Mouse (Mus musculus): ENCODE data around the gene Olfr9. TPM values are rescaled to one million over a fixed set of nuclear protein-coding genes. Genes with fewer than 3 reads are reported as not detected.
"Not testable (repeated sequence)": the region's sequence is repeated elsewhere in the genome, so short reads cannot be mapped to it uniquely, and the experiment has no call there.

The Olfr9 gene
- polyA plus RNA-seq, 1 experiment from 2014 or later: not detected

GRCm38 (mm10) chr10:128972841-128973240 lies 16.4 kb upstream of the Olfr9 start:
- Histone ChIP-seq H3K27ac (no peak overlapping the region), H3K9ac (no peak overlapping the region), H3K4me3 (no peak overlapping the region), H3K9me3 (no peaks in the 10 kb centered on the region), H3K4me2 (replicated peaks) (no peak overlapping the region), H3K36me3 (no peaks in the 10 kb centered on the region), H3K4me1 (no peaks in the 10 kb centered on the region), H3K27me3 (replicated peaks) (no peaks in the 10 kb centered on the region)
- 81% methylated on average over 4 of the region's 4 CpGs for WGBS
- ATAC-seq (ENCODE audit: low FRiP score, low read depth): no peak

- Histone ChIP-seq H3K27ac (no peak overlapping the region), H3K36me3 (no peaks in the 10 kb centered on the region), H3K4me2 (replicated peaks) (no peak overlapping the region), H3K9me3 (no peaks in the 10 kb centered on the region), H3K4me1 (no peaks in the 10 kb centered on the region), H3K4me3 (no peak overlapping the region), H3K27me3 (replicated peaks) (no peaks in the 10 kb centered on the region), H3K9ac (no peak overlapping the region)
- 53% methylated on average over 3 of the region's 3 CpGs for WGBS
- no peak for ATAC-seq (ENCODE audit: low FRiP score, low read depth)
These were observed 12.8 kb upstream of the Olfr9 start for GRCm38 (mm10) chr10:128976395-128976794.

DNA sequence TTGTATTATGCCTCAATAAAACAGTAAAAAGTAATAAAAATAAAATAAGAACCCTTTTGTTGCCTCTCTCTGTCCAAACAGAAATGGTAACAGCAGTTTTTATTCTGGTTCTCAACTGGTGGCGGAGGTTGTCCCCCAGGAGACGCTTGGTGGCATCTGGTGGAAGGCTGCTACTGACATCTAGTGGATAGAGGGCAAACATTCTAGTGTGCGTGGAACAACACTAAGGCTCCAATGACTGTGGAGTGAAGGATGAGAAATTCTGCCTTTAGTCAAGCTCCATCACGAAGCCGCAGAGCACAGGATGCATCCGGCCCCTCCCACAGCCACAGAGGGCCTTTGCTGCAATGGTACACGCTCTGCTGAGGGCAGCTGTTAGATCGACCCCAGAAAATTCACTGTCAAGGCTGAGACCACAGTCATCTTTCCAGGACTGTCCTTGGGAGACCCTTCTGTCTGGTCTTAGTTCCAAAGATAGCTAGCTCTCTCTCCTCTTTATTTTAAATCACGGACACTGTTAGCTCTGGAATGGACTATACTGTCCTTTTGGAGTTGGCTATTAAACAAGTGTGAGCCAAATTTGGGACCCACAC lies 11.6 kb upstream of the Olfr9 start:
- H3K4me3 ChIP-seq: no peak overlapping the region
- no peaks in the 10 kb centered on the region for H3K9me3 ChIP-seq
- H3K36me3 ChIP-seq: no peaks in the 10 kb centered on the region
- ATAC-seq (ENCODE audit: low FRiP score, low read depth): peak; percentile 76
- H3K27me3 ChIP-seq (replicated peaks): no peaks in the 10 kb centered on the region
- H3K27ac ChIP-seq: no peak overlapping the region
- no peak overlapping the region for H3K4me2 ChIP-seq (replicated peaks)
- WGBS: 23% methylated on average over 9 of the region's 9 CpGs
- H3K4me1 ChIP-seq: no peaks in the 10 kb centered on the region
- H3K9ac ChIP-seq: no peak overlapping the region

GRCm38 (mm10) chr10:128980644-128981365 lies 8.4 kb upstream of the Olfr9 start:
- H3K9ac ChIP-seq: no peak overlapping the region
- ATAC-seq (ENCODE audit: low FRiP score, low read depth): no peak
- 84% methylated on average over 3 of the region's 3 CpGs for WGBS

DNA sequence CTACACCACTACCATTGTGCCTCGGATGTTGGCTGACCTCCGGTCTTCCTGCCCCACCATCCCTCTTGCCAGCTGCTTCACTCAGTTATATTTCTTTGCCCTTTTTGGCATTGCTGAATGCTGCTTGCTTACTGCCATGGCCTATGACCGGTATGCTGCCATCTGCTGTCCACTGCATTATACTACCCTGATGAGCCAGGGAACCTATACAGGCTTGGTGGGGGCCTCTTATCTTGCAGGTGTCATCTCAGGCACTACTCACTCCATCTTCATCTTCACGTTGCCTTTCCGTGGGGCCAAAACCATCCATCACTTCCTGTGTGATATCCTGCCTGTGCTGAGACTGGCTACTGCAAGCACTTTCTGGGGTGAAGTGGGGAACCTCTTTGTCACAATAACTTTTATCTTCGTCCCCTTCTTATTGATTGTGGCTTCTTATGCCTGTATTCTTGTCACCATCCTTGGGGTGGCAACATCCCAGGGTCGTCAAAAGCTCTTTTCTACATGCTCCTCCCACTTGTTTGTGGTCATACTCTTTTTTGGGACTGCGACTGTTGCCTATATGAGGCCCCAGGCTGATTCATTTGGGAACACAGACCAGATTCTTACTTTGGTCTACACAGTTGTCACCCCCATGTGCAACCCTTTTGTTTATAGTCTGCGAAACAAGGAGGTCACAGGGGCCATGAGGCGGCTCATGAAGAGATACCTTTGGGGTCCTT lies 1.1 kb downstream of the Olfr9 start:
- H3K9ac ChIP-seq; H3K27me3 ChIP-seq (replicated peaks); H3K4me2 ChIP-seq (replicated peaks); H3K36me3 ChIP-seq; H3K4me1 ChIP-seq; H3K4me3 ChIP-seq; ATAC-seq (ENCODE audit: low FRiP score, low read depth); H3K27ac ChIP-seq; H3K9me3 ChIP-seq: not testable (repeated sequence)
- WGBS: 63% methylated on average over 7 of the region's 10 CpGs

More at GRCm38 (mm10) chr10:128980644-128981365, 8.4 kb upstream of the Olfr9 start:
- H3K4me1 ChIP-seq: no peaks in the 10 kb centered on the region
- H3K27me3 ChIP-seq (replicated peaks): no peaks in the 10 kb centered on the region
- no peaks in the 10 kb centered on the region for H3K9me3 ChIP-seq
- H3K4me2 ChIP-seq (replicated peaks): no peak overlapping the region
- no peaks in the 10 kb centered on the region for H3K36me3 ChIP-seq
- no peak overlapping the region for H3K27ac ChIP-seq
- H3K4me3 ChIP-seq: no peak overlapping the region

DNA sequence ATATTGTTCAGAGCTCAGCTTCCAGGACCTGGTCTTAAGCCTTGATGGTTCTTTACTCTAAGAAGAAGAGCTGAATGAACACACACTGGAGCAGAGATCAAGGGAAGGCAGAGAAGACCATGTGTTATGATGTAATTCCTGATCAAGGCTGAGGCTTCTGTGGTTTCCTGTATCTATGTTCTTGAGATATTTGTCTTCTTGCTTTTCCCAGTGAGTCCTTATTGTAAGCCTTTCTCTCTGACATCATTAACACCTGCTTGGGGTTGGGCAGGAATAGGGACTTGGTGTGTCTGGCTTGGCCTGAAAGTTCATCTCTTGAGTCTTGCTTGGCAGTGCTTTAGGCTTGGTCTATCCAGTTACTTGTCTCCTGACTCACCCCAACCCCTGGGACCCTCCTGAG lies 1.8 kb downstream of the Olfr9 start:
- ATAC-seq (ENCODE audit: low FRiP score, low read depth): no peak
- H3K36me3 ChIP-seq: no peaks in the 10 kb centered on the region

DNA sequence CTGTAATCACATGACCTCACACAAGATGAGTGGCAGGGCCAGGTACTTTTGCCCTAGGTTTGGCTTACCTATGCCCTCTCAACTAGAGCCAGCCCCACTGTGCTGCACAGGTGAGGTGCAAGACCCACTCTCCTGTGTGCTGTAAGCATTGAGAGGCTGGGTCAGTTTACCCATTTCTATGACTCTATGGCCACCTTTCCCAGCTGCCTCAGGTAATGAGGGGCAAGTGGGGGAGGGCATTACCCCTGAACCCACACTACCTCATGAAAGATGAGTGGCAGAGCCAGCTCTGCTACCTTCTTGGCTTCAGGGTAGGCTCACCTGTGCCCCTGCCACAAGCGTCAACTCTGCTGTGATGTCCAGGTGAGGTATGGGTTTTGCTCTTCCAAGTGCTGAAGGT lies 6.6 kb downstream of the Olfr9 start:
- no peaks in the 10 kb centered on the region for H3K27me3 ChIP-seq (replicated peaks)
- no peaks in the 10 kb centered on the region for H3K4me1 ChIP-seq
- H3K9me3 ChIP-seq: no peaks in the 10 kb centered on the region
- no peaks in the 10 kb centered on the region for H3K36me3 ChIP-seq
- no peak overlapping the region for H3K27ac ChIP-seq
- no peak overlapping the region for H3K9ac ChIP-seq
- ATAC-seq (ENCODE audit: low FRiP score, low read depth): no peak
- WGBS: 97% methylated on average over 1 of the region's 1 CpGs
- no peak overlapping the region for H3K4me3 ChIP-seq
- H3K4me2 ChIP-seq (replicated peaks): no peak overlapping the region

More for the DNA sequence above, 1.8 kb downstream of the Olfr9 start:
- no peak overlapping the region for H3K4me2 ChIP-seq (replicated peaks)
- H3K27ac ChIP-seq: no peak overlapping the region
- H3K27me3 ChIP-seq (replicated peaks): no peaks in the 10 kb centered on the region
- H3K9me3 ChIP-seq: no peaks in the 10 kb centered on the region
- no peaks in the 10 kb centered on the region for H3K4me1 ChIP-seq
- H3K9ac ChIP-seq: no peak overlapping the region
- no peak overlapping the region for H3K4me3 ChIP-seq

DNA sequence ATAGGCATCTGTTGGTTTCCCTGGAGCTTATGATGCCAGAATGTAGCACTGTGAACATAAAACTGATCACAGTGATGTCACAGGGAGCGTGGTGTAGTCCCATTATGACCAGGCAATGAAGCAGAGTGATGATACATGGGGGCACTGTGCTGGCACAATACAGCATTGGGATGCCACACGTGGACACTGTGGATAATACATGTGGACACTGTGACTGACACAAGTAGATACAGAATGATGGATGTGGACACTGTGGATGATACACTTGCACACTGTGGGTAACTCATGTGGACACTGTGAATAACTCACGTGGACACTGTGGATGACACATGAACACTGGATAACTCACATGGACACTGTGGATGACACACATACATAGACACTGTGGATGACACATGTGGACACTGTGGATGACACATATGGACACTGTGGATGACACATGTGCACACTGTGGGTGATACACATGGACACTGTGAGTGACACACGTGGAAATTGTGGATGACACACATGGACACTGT lies 7.4 kb downstream of the Olfr9 start:
- Histone ChIP-seq H3K4me2 (replicated peaks) (no peak overlapping the region), H3K4me1 (no peaks in the 10 kb centered on the region), H3K9me3 (no peaks in the 10 kb centered on the region), H3K9ac (no peak overlapping the region), H3K27me3 (replicated peaks) (no peaks in the 10 kb centered on the region), H3K36me3 (no peaks in the 10 kb centered on the region), H3K4me3 (no peak overlapping the region), H3K27ac (no peak overlapping the region)
- WGBS: 83% methylated on average over 4 of the region's 4 CpGs
- no peak for ATAC-seq (ENCODE audit: low FRiP score, low read depth)

DNA sequence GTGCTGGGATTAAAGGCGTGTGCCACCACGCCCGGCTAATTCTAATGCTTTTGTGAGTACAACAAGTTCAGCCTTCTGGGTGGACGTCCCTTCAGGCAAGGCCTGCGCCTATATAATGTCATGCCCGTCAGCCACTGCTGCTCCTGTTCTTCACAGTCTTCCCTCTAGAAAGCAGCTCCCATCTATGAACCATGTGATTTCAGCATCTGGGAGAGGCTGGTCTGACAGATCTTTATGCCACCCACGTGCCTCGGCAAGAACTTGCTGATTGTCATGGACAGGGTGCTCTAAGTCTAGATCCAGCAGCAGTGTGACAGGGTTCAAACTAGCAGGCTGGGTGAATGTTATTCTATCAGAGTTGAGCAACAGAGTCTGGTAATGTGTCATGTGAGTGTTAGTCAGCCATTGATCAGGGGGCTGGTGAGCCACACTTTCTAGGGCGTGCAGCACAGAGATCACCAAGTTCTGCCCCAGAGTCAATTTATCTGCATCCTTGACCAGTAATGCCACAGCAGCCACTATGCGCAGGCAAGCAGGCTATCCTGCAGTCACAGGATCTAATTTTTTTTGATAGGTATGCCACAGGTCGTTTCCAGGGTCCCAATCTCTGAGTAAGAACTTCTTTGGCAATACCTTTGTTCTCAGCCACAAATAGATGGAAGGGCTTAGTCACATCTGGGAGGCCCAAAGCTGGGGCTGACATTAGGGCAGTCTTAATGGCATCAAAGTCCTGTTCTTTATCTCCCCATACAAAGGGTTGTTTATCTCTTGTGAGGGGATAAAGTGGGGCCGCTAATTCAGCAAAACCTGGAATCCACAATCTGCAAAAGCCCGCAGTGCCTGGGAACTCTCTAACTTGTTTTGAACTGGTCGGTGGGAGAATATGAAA lies 15.0 kb downstream of the Olfr9 start:
- no peak for ATAC-seq (ENCODE audit: low FRiP score, low read depth)
- Histone ChIP-seq H3K36me3 (no peaks in the 10 kb centered on the region), H3K9ac (no peak overlapping the region), H3K27me3 (replicated peaks) (no peaks in the 10 kb centered on the region), H3K27ac (no peak overlapping the region), H3K4me2 (replicated peaks) (no peak overlapping the region), H3K4me3 (no peak overlapping the region), H3K9me3 (0 out of 2 replicates have a peak, but pooled peaks cover 5% of the 10 kb centered on the region), H3K4me1 (no peaks in the 10 kb centered on the region)
- WGBS: 87% methylated on average over 14 of the region's 14 CpGs

GRCm38 (mm10) chr10:129010288-129010841 lies 21.1 kb downstream of the Olfr9 start, which contains the start of gene Olfr763:
Gene Olfr763, plus strand, starts transcription at chr10:129010791.
- H3K4me2 ChIP-seq (replicated peaks): no peak within 1 kb of the TSS
- no peak for ATAC-seq (ENCODE audit: low FRiP score, low read depth)
- 60% methylated on average over 2 of the region's 2 CpGs for WGBS

GRCm38 (mm10) chr10:129011511-129011910 lies 22.3 kb downstream of the Olfr9 start:
- not testable (repeated sequence) for H3K36me3 ChIP-seq; H3K9me3 ChIP-seq; H3K27me3 ChIP-seq (replicated peaks); H3K27ac ChIP-seq; H3K4me2 ChIP-seq (replicated peaks); H3K9ac ChIP-seq; H3K4me3 ChIP-seq; H3K4me1 ChIP-seq
- peak; percentile 13; the same call in 1 of the 2 replicates for ATAC-seq (ENCODE audit: low FRiP score, low read depth)
- 54% methylated on average over 2 of the region's 5 CpGs for WGBS

More at GRCm38 (mm10) chr10:129010288-129010841, 21.1 kb downstream of the Olfr9 start, which contains the start of gene Olfr763:
- no peaks in the 10 kb centered on the region for H3K36me3 ChIP-seq
- no peaks in the 10 kb centered on the region for H3K27me3 ChIP-seq (replicated peaks)
- no peaks in the 10 kb centered on the region for H3K4me1 ChIP-seq
- no peak within 1 kb of the TSS for H3K9ac ChIP-seq
- H3K4me3 ChIP-seq: no peak within 1 kb of the TSS
- H3K9me3 ChIP-seq: 0 out of 2 replicates have a peak, but pooled peaks cover 5% of the 10 kb centered on the region
- H3K27ac ChIP-seq: no peak within 1 kb of the TSS

Data from neural tube, embryonic 12.5 days (tissue).